Mouse (Mus musculus) ovary, postnatal 36 days (tissue): Measurements from ENCODE around the gene Chp2.
A peak's percentile ranks its signal among the peaks of the same experiment; 100 is the strongest.
"Not testable (repeated sequence)": the region's sequence is repeated elsewhere in the genome, so short reads cannot be mapped to it uniquely, and the experiment has no call there.

Source experiments
- DNase-seq: peaks from one replicate; pipeline ENCODE4 v3.0.0; 2022; ENCODE audit warnings: low spot score, mixed read lengths

Chp2 gene

DNA sequence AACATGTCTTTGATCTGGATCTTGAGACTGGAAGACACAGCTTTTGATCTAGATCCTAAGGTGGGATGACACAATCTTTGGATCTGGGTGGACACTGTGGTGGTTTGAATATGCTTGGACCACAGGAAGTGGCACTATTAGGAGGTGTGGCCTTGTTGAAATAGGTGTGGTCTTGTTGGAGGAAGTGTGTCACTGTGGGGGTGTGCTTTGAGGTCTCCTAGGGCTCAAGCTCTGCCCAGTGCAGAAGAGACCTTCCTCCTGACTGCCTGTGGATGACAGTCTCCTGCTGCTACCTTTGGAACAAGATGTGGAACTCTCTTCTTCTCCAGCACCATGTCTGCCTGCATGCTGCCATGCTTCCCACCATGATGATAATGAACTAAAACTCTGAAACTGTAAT, 23.4 kb downstream of the Chp2 start:
- not testable (repeated sequence) for DNase-seq

GRCm38 (mm10) chr7:122244166-122244565, 24.9 kb downstream of the Chp2 start:
- DNase-seq = no peak

GRCm38 (mm10) chr7:122244584-122244983, 25.3 kb downstream of the Chp2 start:
- no peak for DNase-seq

DNA sequence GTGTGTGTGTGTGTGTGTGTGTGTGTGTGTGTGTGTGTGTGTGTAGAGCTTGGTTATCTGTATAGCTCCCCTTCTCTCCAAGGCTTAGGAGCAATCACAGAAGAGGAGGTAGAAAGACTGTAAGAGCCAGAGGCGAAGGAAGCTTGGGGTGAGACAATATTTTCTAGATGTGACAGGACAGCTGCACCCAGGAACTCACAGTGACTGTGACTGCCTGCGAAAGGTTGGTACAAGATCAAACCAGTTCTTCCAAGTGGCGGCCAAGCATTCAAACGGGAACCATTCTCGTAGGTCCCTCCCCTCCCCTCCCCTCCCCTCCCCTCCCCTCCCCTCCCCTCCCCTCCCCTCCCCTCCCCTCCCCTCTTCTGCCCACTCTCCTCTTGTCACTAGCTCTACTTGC, 26.7 kb downstream of the Chp2 start:
- no peak for DNase-seq

DNA sequence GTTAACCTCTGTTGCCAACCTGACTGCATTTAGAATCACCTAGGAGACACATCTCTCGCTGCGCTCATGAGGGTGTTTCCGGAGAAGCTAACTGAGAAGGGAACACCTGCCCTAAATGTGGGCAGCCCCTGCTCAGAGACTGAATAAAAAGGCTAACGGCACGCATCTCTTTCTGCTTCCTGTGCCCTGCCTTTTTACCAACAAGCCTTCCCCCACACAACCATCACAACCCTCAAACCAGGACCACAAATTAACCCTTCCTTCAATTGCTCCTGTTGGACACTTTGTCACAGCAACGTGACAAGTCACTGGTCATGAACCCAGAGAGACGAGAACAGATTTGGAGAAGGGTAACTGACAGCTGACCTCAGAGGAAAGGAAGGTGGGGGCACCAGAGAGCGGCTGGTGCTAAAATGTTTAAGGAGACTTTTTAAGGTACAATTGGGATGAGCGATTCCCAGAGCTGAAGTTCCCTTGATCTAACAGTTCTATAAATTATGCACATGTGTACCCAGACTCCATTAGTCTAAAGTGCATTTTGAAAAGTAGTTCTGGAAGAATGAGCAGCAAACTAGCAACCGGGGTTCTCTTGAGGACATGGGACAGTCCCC, 28.1 kb downstream of the Chp2 start:
- no peak for DNase-seq

- no peak for DNase-seq
Observed at GRCm38 (mm10) chr7:122249321-122249821, 30.1 kb downstream of the Chp2 start.

DNA sequence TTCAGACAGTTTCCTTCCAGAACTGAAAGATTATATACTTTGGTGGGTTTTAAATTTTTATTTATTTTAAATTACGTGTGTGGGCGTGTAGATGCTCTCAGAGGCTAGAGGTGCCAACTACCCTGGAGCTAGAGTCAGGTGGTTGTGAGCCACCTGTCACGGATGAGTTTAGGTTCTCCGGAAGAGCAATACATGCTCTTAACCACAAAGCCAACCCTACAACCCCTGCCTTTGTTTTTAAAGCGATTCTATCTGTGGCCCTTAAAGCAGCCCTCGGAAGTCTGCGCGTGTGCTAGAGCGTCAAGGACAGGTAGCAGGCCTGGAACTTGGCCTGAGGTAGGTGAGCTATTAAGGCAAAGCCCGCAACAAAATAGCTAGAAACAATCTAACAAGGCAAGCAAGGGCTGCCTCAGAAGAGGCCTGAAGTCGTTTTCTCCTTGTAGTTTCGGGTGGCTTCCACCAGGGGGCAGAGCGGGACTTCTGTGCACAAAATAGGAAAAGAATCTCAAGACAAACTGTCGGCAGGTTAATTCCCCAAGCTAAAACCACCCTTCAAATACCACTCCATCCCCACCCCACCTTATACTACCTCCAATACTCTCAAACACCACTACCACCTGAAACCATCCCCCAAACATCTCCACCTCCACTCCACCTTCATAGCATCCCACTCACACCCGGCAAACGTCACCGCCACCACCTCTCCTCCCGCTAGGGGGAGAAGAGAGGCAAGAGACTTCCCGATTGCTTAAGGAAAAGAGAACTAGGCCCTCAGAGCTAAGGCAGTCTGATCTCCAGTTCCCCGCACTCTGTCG, 32.1 kb downstream of the Chp2 start:
- DNase-seq = peak; percentile 73

- no peak for DNase-seq
Observed at GRCm38 (mm10) chr7:122256722-122257121, 37.4 kb downstream of the Chp2 start.

DNA sequence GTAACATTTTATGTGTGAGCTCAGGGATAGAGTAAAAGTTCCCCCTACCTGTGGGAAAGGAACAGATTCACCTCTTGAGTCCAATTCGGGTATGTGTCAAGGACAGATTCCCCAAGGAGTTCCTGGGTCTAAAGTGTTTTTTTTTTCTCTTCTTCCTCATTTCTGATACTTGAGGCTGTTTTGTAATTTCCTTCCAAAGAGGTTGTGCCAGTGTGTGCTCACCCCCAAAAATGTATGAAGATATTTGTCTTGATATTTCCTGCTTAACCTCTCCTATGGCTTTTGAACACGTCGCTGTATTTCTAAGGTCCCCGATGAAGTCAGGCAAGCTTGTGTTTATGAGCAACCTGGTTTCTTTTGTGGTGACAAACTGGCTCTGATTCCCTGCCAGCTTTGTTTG, 39.2 kb downstream of the Chp2 start:
- DNase-seq = no peak

DNA sequence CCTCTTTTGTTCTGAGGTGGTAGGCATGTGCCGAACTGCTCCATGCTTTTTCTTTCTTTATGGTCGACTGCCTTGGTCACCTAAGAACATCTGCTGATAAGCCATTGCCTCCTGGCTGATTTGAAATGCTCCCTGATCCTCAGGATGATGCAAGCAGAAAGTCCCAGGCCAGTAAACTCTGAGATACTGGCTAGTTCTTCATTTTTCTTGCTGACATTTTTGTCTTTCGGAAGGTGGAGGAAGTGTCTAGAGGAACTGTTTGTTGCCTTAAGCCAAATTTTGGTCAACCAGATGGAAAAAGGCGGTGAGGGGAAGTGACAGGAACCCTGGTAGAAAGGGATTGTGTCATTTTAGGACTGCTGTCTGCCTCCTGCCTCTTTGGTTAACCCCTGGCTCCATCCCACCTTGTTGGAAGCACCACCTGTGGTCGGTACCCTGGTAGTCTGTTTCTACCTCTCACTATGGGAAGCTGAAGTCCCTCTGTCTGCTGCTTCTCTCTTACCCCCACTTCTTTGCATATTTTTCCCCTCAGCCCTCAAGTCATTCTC, 40.8 kb downstream of the Chp2 start:
- DNase-seq = no peak

DNA sequence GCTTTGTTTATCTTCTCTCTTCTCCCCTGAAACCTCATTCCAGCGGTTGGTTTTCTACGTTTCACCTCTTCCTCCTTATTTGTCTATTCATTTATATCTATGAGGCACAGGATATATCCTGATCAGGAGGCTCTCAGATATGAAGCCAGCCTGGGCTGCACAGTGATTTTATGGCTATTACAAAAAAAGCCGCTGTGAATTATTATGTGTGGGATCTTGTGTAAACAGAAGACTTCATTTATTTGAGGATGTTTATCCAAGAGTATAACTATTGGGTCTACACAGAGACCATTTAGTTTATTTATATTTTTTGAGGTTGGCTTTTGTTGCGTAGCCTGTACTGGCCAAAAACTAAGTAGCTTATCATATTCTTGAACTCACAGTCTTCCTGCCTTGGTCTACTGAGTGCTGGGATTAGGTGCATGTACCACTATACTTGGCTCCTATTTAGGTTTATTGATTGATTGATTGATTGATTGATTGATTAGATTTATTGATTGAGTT, 49.7 kb downstream of the Chp2 start:
- no peak for DNase-seq

- no peak for DNase-seq
Observed at GRCm38 (mm10) chr7:122272334-122272733, 53.0 kb downstream of the Chp2 start.
